Mouse (Mus musculus): ENCODE results near the gene Plin2.

Plin2 gene

DNA sequence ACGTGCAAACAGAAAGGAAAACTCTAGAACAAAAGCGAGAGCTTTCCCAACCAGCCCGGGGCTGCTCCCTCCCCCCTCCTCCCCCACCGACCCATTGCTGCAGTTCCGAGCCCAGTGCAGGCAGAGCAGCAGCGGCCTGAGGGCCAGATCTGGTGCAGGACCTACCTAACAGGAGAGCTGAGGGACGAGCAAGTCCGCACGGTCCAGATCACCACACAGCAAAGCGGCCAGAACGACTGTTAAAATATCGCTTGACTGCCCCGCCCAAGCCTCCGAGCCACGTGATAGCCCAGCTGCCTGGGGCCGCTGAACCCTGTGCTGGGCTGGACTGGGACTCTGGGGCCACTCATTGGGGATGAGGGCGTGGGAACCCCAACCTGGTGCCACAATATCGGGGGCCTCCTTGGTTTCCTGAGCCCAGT is at the start of gene Plin2:
Gene Plin2, minus strand, starts transcription at position 281 of the 422 bp plus-strand sequence.
- DNase-seq (ENCODE audit: low spot score in 2 of 2) = peak in 1 of 2 experiments; percentile 39

DNA sequence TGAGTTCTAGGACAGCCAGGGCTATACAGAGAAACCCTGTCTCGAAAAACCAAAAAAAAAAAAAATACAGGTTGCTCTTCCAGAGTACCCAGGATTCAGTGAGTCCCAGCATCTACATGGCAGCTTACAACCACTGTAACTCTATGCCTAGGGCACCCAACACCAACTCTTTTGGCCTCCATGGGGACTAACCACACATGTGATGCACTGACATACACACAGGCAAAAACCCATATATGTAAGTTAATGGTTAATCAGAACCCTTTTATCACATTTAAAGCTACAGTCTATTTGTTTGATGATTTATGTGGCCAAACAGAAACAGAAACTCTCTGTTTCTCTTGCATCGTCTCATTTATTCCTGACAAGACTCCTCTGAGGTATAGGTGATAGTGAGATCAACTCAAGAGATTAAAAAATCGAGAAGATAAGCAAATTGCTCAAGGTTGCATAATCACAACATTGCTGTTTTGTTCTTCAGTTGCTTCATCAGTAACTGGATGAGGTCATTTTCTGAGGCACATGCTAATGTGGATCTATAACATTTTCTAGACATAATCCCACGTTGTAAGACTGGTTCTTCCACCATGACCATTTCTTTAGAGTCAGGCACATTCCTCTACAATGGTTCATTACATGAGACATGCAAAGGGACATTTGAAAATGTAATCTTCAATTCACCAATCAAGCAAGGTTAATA is 49.2 kb upstream of the Plin2 start:
- DNase-seq (ENCODE audit: low spot score in 2 of 2) = no peak

DNA sequence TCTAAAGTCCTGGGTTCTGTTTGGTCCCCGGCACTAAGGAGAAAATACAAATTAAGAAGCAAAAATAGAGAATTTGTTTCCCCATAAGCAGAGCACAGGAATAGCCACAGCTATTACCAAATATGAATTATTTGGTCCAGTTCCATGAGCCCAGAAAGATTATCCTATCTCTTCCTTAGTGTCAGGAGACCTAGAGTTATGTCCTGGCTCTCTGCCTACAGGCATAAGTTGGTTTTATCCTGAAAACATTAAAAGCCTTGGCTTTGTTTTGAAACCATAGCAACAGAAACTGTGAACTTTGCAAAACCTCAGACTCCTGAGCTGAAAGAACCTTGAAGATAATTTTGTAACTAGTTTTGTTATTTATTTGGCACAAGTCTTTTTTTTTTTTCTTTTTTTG is 47.3 kb upstream of the Plin2 start:
- DNase-seq (ENCODE audit: low spot score in 2 of 2) = no peak

DNA sequence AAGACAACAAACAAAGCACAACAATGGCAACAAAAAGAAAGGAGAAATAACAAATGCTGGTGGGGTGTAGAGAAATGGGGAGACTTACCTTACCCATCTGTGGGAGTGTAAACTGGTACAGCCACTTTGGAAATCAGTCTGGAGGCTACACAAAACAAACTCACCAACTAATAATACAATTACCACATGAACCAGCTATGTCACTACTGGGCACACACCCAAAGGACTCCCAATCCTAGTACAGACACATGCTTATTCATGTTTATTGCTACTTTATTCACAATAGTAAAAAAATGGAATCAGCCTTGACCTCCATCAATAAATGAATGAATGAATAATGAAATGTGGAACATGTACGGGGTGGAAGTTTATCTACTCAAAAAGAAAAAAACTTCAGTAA is 45.5 kb upstream of the Plin2 start:
- DNase-seq (ENCODE audit: low spot score in 2 of 2) = no peak

DNA sequence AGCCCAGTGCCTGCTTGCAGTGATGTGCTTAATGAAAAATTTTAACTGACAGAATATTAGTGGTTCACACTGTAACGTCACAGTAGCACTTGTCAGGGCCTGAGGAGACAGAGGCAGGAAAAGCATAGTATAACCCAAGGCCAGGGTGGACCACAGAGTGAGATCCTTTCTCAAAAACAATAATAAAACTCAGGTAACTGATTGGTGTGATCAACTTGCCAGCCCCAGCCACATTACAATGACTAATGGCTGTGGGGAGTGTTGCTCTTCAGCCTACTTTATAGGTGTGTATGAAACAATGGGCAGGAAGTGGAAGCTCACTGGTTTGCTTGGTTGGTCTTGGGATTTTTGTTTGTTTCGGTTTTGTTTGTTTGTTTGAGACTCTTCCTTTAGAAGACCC is 43.7 kb upstream of the Plin2 start:
- DNase-seq (ENCODE audit: low spot score in 2 of 2) = no peak

DNA sequence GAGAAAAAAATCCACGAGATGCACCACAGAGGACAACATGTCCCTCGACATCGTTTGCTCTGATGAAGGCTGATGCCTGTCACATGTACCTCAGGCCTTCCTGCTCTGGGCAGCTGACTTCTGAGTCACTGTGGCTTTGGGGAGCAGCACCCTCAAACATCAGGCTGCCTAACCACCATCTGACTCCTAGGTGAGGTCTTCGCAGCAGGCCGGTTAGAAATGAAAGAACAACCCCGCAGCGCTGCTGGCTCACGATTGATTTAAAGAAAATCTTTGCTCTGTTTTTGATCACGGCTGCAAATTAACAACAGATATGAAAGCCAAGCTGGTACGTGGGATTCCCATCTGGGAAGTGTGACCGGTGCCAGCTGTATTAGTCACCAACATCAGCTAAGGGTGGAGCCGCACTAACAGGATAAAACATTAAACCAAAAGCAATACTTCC is 42.9 kb upstream of the Plin2 start:
- DNase-seq (ENCODE audit: low spot score in 2 of 2) = peak; percentile 9 to 13

DNA sequence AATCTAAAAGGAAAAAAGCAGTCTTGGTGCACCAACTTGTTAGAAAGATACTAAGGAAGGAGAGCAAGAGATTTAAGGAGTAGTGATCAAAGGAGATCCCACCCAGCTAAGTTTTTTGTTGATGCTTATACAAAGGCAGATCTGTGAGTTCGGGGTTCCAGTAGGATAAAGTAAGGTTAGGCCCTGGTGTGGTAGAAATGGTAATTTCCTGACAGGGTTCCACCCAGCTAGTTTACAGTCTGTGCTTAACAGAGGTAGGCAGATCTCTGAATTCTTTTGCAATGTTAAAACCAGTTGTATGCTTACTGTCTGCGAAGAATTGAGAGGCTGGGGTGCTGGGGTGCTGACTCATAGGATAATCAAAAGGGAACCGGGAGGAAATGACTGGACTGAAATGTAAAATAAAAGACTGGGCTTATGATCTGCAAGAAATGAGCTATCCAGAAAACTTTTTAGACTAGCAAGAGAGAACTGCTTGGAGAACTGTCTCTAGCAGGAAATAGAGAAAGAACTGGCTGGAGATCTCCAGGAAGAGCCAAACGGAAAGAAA is 40.9 kb upstream of the Plin2 start:
- no peak for DNase-seq (ENCODE audit: low spot score in 2 of 2)

DNA sequence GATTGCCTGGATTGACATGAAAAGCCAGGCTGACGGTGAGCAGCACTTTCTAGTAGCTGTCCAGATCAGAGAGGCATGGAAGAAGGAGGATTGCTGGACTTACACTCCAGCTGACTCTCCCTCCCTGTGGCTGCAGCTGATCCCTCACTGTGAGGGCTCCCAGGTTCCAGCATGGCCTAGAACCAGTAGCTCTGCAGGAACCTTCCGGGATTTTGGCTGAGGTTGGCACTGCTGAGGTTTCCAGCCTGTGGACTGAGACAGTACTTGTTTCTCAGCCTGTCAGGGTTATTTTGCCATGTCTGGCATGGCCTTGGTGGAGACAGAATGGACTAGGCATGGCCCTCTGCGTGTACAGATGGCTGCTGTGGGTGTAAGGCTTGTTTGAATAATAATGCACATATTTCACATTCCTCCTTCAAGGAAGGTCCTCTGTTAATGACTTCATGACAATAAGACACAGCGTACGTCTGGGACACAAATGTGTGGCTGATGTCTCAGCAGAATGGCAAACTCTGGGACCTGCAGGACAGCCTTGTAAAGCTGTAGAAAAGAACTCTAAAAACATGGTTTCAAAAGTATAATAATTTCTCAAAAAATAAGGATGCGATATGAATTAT is 40.3 kb upstream of the Plin2 start:
- no peak for DNase-seq (ENCODE audit: low spot score in 2 of 2)

DNA sequence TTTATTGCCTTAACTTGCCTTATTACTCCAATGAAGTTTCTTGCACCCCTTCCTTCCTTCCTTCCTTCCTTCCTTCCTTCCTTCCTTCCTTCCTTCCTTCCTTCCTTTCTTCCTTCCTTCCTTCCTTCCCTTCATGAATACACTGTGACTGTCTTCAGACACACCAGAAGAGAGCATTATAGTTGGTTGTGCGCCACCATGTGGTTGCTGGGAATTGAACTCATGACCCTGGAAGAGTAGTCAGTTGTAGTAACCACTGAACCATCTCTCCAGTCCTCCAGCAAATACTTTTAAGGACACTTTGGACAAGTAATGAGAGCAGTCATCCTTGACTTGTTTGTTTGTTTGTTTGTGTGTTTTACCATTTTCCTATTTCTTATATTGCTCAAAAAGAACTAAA is 38.9 kb upstream of the Plin2 start:
- DNase-seq (ENCODE audit: low spot score in 2 of 2) = no peak

DNA sequence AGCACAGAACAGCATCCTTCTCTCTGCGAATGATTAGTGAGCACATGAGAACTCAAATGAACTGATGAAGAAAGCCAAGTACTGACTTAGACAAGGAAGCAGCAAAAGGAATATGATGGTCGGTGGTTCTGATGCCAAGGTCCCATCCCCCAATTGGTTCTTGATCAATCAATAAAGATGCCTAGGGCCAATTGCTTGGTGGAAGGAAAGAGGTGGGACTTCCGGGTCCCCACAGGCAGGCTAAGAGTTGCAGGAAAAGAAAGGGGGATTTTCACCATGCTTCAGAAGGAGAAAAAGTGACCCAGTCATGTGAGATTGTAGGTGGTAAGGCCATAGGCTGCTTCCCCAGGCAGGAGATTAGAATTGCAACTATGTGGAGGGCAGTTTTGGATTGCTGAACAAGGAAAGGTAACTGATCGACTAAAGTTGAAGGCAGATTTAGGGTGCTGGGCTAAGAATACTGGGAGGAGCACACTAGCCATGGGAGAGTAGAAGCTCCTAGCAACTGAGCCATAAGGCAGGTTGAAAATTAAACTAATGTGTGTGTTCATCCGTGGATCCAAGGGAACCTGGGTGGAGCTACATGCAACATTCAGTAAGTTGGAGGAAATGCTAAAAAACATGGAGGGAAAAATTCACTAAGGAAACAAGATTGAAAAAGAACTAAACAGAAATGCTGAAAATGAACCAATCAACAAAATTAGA is 29.5 kb upstream of the Plin2 start:
- no peak for DNase-seq (ENCODE audit: low spot score in 2 of 2)

DNA sequence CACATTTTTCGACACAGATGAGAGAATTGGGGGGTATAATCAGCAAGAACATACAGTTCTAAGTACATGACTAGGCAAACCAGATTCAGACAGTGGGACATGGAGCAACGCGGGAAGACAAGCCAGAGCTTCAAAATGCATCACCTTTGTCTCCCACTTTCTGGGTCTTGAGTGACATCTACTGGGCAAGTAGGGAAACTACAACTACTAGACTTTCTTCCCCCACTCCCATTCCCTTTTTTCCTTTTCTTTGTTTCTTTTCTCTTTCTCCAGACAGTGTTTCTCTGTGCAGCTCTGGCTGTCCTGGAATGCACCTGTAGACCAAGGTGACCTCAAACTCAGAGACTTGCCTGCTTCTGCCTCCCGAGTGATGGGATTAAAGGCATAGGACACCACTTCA is 27.0 kb upstream of the Plin2 start:
- DNase-seq (ENCODE audit: low spot score in 2 of 2) = peak in 1 of 2 experiments; percentile 14

DNA sequence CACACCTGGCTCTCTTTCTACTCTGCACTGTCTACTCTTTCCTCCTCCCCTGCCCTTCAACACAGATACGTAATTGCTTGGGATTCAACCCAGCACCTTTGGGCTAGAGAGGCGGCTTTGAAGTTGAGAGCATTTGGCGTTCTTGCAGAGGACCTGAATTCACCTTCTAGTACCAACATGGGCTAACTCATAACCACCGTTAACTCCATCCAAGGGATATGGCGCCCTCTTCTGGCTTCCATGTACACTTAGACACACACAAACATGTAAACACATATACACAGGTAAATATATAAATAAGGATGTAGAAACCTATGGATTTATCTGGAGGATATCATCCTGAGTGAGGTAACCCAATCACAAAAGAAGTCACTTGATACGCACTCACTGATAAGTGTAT is 25.2 kb upstream of the Plin2 start:
- peak in 1 of 2 experiments; percentile 24 for DNase-seq (ENCODE audit: low spot score in 2 of 2)

DNA sequence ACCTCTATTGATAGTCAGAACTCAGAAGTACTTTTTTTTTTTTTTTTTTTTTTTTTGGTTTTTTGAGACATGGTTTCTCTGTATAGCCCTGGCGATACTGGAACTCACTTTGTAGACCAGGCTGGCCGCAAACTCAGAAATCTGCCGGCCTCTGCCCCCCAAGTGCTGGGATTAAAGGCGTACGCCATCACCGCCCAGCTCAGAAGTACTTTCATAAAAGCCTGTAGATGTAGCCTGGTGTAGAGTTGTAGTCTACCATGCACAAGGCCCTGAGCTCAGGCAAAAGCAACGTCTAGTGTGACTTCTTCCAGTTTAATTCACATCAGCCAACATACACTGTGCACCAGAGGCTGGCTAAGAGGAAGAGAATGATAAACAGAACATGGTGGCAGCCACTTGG is 23.1 kb upstream of the Plin2 start:
- no peak for DNase-seq (ENCODE audit: low spot score in 2 of 2)

DNA sequence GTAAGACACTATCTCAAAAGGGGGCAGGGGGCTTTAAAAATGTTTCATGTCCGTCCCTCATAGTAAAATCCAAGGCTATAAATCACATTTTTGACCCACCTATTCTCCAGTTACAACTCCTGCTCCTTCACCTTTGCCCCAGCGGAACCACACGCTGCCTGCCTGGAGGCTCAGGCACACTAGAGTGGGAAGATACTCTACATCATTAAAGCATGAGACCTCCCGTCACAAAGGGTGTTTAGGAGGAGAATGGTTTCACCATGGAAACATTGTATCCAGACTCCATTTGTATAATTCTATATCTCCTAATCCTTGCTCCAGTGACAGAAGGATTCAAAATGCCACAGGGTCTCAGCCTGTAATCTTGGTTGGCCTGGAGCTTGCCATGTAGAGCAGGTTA is 21.4 kb upstream of the Plin2 start:
- no peak for DNase-seq (ENCODE audit: low spot score in 2 of 2)

DNA sequence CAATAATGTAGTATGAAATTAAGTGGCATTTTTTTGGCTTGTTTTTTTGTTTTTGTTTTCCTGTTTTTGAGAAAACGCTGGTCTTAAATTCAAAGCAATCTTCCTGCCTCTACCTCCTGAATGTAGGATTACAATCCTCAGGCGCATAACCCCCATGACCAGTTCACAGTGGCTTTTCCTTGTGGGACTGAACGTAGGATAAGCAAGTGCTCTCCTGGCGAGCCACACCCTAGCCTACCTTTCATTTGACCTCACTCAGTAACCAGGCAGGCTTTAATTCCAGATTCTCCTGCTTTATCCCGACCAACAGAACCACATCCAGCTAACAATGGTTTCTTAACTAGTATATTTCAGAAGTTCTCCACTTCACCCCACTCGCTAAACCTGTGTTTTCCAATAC is 20.9 kb upstream of the Plin2 start:
- DNase-seq (ENCODE audit: low spot score in 2 of 2) = no peak

DNA sequence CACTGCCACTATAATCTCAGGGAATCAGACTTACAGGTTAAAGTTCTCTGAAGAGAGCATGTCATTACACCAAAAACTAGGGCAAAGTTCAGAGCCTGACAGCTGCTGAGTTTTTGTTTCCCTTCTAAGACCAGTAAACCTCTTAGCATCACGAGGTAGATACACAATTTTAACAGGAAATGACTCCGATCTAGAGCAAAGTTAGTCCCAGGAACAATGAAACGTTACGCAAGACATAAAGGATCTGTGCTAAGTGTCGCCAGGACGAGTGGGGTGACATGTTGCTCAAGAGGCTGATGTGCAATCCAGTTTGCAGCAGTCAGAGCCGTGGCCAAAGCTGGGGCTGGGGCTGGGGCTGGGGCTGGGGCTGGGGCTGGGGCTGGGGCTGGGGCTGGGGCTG is 20.3 kb upstream of the Plin2 start:
- DNase-seq (ENCODE audit: low spot score in 2 of 2) = no peak

DNA sequence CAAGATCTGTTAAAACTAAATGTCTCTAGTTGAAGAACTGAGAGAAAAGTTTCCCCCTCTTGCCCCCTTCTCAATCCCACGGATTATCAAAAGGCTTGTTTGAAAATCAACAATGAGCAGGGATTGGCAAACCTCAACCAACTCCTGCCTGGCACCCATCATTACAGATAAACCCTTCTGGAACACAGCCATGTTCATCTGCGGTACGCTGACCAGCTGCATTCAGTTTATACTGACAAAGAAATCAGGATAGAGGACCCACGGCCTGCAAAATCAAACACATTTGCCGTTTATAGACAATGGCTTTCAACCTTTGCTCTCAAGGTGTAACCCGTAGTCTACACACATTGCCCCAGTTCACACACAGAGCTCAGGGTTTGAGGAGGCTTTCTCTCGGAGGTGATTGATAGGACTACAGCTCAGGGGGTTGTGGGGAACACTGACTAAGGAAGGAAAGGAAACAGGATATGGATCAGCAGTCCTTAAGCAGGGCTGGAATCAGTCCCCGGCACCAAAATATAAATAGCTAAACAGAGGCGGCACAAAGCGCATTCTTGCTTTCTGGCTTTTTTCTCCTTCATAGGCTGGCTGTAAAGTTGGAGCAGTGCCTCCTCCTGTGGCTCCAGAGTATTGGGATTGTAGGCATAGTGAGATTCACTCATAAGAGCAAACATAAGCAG is 19.3 kb upstream of the Plin2 start:
- no peak for DNase-seq (ENCODE audit: low spot score in 2 of 2)

DNA sequence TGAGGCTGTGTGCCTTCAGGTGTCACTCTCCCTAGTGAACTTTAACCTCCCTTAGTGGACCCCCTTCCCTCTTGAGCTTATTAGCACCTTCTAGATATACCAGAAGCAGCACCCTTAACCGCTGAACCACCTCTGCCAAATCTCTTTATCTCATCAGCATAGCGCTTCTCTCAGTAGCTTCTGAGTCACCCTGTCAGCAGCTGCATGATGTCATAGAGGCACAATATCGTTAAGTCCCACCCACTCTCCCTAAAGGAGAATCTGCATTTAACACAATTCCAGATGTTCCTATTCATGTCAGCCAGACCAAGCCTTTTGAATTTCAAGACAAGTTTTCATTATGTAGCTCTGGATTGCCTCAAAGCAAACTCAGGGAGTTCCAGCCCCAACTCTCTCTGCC is 16.7 kb upstream of the Plin2 start:
- no peak for DNase-seq (ENCODE audit: low spot score in 2 of 2)

DNA sequence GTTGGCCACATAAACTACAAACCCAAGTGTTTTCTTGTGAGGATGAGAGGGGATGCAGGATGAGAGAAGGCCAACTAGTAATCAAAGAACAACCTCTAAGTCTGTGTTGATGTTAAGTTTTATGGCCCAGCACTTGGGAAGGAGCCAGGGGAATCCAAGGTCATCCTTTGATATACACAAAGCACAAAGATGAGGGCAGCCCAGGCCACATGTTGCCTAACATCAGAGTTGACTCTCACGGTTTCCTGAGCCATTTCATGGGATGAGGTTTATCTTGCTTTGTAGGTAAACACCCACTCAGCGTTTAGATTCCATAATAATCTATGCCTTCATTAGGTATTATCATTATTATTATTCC is 16.1 kb upstream of the Plin2 start:
- DNase-seq (ENCODE audit: low spot score in 2 of 2) = no peak

DNA sequence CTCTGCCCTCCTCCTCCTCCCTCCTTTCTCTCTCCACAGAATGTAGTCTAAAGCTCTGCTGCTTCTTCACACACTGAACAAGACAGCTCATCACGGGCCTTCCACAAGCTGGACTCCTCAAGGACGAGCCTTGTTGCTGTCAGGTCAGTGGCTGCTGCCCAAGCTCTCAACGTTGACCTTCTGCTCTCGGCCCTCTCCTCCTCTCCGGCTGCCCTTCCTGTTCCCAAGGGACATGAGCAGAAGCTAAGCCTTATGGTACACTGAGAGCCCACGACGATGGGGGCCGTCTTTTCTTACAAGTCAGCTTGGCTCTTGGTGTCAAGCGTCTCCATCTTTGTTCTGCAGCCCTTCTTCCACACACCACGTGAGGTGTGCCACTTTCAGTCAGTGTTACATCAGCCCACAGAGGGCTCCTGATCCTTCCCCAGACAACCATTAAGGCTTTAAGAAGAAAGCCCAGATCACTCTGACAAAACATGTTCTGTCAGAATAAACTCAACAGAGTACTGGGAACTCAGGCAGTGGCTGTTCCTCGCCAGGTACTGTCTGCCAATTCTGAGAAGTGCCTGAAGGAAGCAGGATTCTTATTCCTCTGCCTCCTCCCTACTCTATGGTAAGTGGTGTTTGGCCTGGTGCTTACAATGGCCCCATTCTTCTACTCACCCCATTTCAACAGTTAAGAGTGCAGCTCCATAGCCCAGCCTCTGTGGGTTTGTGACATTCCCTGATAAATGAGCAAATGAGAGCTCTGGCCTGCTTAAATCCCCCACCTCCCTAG is 15.6 kb upstream of the Plin2 start:
- DNase-seq (ENCODE audit: low spot score in 2 of 2) = no peak

DNA sequence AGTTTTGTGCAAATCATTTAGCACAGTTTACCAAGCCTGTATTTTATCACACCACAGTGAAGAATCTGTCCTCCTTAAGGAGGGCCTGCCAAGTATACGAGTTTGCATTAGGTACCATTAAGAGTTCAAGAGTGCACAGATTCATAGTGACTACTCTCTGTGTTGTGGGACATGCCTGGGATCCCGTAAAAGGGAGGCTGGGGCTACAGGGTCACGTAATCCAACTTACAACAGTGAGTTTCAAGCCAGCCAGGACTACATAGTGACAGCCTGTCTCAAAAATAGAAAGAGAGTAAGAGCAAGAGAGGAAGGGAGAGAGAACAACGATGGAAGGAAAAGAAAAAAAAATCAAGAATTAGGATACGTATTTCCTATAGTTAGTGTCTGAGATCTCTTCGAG is 14.9 kb upstream of the Plin2 start:
- DNase-seq (ENCODE audit: low spot score in 2 of 2) = no peak

DNA sequence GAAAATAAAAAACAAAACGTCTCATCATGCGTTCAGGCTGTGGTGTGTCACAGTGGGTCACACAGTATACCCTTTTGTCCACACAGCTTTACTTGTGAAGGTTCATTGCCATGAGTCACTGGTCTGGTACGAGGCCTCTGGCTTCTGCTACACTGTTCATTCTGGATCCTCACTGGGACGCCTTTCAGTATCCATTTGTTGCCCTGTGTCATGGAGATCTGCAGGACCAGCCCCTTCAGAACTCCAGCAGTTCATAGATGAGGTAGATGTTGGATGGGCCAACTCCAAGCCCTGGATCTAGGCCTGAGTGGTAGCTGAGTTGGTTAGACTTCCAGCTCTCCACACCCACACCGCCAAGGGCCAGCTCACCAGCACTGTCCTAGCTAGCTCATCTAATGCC is 13.9 kb upstream of the Plin2 start:
- no peak for DNase-seq (ENCODE audit: low spot score in 2 of 2)

Measured in frontal cortex, postnatal 10 days (tissue).